ENCODE assay signal across 14 mouse cellular contexts in the genomic region with DNA sequence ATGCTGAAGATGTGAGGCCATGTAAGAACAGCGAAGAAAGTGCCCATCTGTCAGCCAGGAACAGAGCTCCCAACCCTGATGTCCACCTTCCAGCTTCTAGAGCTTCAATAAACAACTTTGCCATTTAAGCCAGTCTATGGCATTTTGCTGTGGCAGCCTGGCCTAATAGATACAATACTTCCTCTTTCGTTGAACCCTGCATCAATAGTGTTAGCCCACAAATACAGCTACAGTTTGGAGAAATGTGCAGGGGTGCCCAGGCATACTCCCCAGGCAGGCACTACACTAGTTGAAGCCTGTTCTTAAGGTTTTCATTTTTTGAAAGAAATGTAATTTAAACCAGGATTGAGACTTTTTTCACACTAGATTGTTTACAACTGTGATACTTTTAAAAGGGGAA.
"Had no signal": no experiment of that assay in that cellular context is flagged by ENCODE, and none has a peak within 500 bp of the region (broad histone marks: within the 10 kb centered on the region; RNA-seq: fewer than 3 reads in every experiment).

No protein-coding gene starts in this region.

- DNase-seq: lung, adult 18-20 months; lung, embryonic 14.5 days; lung, postnatal 10 days; lung, postnatal 4 days; midbrain, embryonic 14.5 days; retina, postnatal 1 day; right cerebral cortex, adult 18-20 months; right cerebral cortex, postnatal 25 days; right cerebral cortex, postnatal 4 days; spleen, adult 18-20 months; thymus, adult 2 months; thymus, postnatal 25 days; thymus, postnatal 4 days had no signal

- ATAC-seq: midbrain, embryonic 16.5 days had no signal
